Mouse (Mus musculus) lung, postnatal 0 days (tissue): ENCODE results near the gene Limd1. TPM values are rescaled to one million over a fixed set of nuclear protein-coding genes. Genes with fewer than 3 reads are reported as not detected.
A peak's percentile ranks its signal among the peaks of the same experiment; 100 is the strongest.

Experiments
- ATAC-seq: fragments of 200-750 bp; cut with Nextera tagmentation; 2 replicates; pipeline ENCODE4 v1.8.0; 2017; ENCODE audit warnings: moderate library complexity
- DNase-seq: peaks from one replicate; pipeline ENCODE4 v3.0.0-alpha.2; 2016; ENCODE audit warnings: low spot score
- H3K27ac ChIP-seq: fragments of 300-500 bp; sonication (generic); 2 replicates; pipeline ENCODE4 v1.5.1; 2014; ENCODE audit warnings: antibody characterized with exemption, mild to moderate bottlenecking, low read length, mixed read lengths
- H3K27me3 ChIP-seq: fragments of 300-500 bp; sonication (generic); replicated peaks from 2 replicates; pipeline ENCODE4 v1.6.1; 2014; ENCODE audit warnings: low read length, mixed read lengths; ENCODE audit not compliant: insufficient read depth
- H3K36me3 ChIP-seq: fragments of 300-500 bp; sonication (generic); 2 replicates; pipeline ENCODE4 v1.6.1; 2014; ENCODE audit warnings: low read length, mixed read lengths; ENCODE audit not compliant: insufficient read depth
- H3K4me1 ChIP-seq: fragments of 300-500 bp; sonication (generic); 2 replicates; pipeline ENCODE4 v1.6.1; 2014; ENCODE audit warnings: antibody characterized with exemption, low read depth, low read length, mixed read lengths; ENCODE audit not compliant: insufficient read depth
- H3K4me2 ChIP-seq: fragments of 300-500 bp; sonication (generic); replicated peaks from 2 replicates; pipeline ENCODE4 v1.6.1; 2014; ENCODE audit warnings: low read depth, mild to moderate bottlenecking, low read length, moderate library complexity, mixed read lengths
- H3K4me3 ChIP-seq: fragments of 300-500 bp; sonication (generic); 2 replicates; pipeline ENCODE4 v1.5.1; 2014; ENCODE audit warnings: low read depth, low read length
- H3K9ac ChIP-seq: fragments of 300-500 bp; sonication (generic); replicated peaks from 2 replicates; pipeline ENCODE4 v1.6.1; 2014; ENCODE audit warnings: low read depth, mild to moderate bottlenecking
- H3K9me3 ChIP-seq: fragments of 300-500 bp; sonication (generic); 2 replicates; pipeline ENCODE4 v1.6.1; 2016; ENCODE audit warnings: low read length, mixed read lengths
- CTCF ChIP-seq: IDR thresholded peaks from 2 replicates; pipeline ENCODE4 v1.5.1; 2016; ENCODE audit warnings: antibody characterized with exemption, mild to moderate bottlenecking
- EP300 ChIP-seq: IDR thresholded peaks from 2 replicates; pipeline ENCODE4 v1.6.1; 2016; ENCODE audit warnings: antibody characterized with exemption, mild to moderate bottlenecking, control low read depth
- WGBS: fragments of 180-500 bp; shearing (Covaris S2); extraction: QIAGEN DNeasy Blood & Tissue Kit; methylation state at CpG from one replicate; pipeline ENCODE4 v1.1.7; 2014; 5-methylcytosine and 5-hydroxymethylcytosine counted together
- polyA plus RNA-seq: library from polyadenylated mRNA; unstranded; fragments of >200 nt; fragmentation: Nextera tagmentation; extraction: Ambion mirVana; gene quantifications from 2 replicates; pipeline ENCODE4 v1.2.1, GENCODE M21; 2015

The Limd1 gene
- polyA plus RNA-seq, 1 experiment from 2014 or later: 56.3 TPM

DNA sequence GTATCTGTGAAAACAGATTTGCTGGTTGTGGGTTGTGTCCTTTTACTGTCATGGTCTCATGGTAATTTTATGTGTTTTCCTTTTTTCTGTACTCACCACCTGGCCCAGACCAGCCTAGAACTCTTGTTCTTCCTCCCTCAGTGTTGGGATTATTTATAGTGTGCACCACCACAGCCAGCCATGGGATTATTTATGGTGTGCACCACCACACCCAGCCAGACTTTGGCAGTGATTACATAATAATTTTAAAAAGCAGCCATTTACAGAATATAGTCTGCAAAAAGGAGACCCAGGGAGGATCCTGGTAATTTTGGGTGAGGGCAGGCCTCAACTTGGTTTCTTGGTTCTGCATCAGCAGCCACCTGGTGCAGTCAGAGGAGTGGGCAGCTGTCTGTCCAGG, 29.9 kb upstream of the Limd1 start:
- Histone ChIP-seq H3K4me3 (no peak overlapping the region), H3K27me3 (no peaks in the 10 kb centered on the region), H3K27ac (no peak overlapping the region), H3K4me1 (no peaks in the 10 kb centered on the region), H3K36me3 (0 out of 2 replicates have a peak, but pooled peaks cover 3% of the 10 kb centered on the region), H3K4me2 (no peak overlapping the region), H3K9ac (no peak overlapping the region), H3K9me3 (no peaks in the 10 kb centered on the region)
- no peak for DNase-seq
- no peak for TF ChIP-seq CTCF
- TF ChIP-seq EP300: no peak
- ATAC-seq: no peak

DNA sequence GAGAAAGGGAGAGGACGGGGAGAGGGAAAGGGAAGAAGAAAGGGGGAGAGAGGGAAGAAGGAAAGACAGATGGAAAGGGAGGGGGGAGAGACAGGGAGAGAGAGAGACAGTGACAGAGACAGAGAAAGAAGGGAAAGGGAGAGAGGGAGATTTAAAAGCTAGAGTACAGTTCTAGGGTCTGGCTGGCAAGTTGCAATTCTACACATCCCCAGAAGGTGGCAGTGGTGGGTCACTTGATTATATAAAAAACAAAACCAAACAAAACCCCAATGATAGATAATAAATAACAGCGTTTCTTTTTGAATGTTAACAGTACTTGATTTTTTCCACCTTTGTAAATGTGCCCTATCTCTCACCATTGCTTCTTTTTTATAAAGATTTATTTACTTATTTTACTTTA, 28.3 kb upstream of the Limd1 start:
- DNase-seq: peak; percentile 74
- Histone ChIP-seq H3K4me2 (no peak overlapping the region), H3K27me3 (no peaks in the 10 kb centered on the region), H3K36me3 (0 out of 2 replicates have a peak, but pooled peaks cover 3% of the 10 kb centered on the region), H3K4me3 (no peak overlapping the region), H3K4me1 (no peaks in the 10 kb centered on the region), H3K27ac (no peak overlapping the region), H3K9ac (no peak overlapping the region), H3K9me3 (no peaks in the 10 kb centered on the region)
- no peak for TF ChIP-seq EP300
- TF ChIP-seq CTCF: peak; percentile 82
- peak; percentile 31 for ATAC-seq
- WGBS: 25% methylated on average over 2 of the region's 2 CpGs

DNA sequence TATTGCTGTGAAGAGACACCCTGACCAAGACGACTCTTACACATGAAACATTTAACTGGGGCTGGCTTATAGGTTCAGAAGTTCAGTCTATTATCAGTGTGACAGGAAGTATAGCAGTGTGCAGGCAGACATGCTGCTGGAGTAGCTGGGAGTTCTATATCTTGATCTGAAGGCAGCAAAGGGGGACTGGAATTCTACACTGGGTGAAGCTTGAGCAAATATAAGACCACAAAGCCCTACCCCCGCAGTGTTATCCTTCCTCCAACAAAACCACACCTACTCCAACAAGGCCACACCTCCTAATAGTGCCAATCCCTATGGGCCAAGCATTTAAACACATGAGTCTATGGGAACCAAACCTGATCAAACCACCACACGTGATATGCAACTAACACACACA, 26.7 kb upstream of the Limd1 start:
- 45% methylated on average over 3 of the region's 3 CpGs for WGBS
- TF ChIP-seq CTCF (no peak), EP300 (no peak)
- Histone ChIP-seq H3K4me2 (no peak overlapping the region), H3K27me3 (no peaks in the 10 kb centered on the region), H3K4me3 (no peak overlapping the region), H3K9me3 (no peaks in the 10 kb centered on the region), H3K27ac (no peak overlapping the region), H3K36me3 (0 out of 2 replicates have a peak, but pooled peaks cover 3% of the 10 kb centered on the region), H3K4me1 (peaks cover 8% of the 10 kb centered on the region; the same call in 1 of the 2 replicates), H3K9ac (no peak overlapping the region)
- DNase-seq (no peak), ATAC-seq (no peak)

DNA sequence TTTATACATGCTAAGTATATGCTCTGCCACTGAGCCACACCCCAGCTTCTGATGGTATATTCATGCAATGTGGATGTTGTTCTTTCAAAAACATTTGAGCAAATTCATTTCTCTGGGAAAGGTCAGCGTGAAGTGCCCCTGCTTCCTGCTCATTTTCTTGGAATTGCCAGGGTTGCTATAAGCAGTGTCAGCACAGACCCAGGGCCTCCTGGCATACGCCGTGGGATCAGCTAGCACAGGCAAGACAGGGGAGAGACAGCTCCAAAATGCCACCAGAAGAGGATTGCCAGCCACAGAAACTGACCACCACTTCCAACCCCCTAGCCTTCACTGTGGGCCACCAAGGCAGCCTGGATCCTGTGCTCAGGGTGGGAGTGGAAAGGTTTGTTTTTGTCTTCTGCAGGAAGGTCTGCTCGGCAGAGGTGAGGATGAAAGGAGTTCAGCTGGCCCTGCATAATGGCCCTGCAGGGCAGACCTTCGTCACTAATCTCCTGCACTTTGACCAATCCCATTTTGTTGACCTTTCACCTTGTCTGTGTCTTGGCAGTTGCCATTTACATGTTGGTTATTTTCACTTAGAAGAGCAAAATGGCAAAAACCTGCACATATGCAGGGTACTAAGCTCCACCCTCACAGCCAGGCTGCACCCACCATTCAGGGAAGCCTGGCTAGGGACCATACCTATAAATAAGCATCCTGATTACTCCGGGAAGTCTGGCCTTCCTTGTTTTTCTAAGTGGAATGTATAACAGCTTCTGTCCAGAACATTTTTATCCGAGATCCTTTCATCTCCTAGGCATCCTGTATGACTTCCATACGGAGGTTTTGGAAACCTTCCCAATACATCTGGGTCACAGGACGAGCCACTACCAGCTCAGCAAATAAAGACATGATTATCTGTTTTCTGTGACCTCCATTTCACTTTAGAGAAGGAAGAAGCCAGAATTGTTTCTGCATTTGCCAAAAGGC, 21.6 kb upstream of the Limd1 start:
- no peak overlapping the region for H3K4me3 ChIP-seq
- DNase-seq: peak; percentile 81
- H3K4me1 ChIP-seq: peaks cover 8% of the 10 kb centered on the region; the same call in 1 of the 2 replicates
- no peaks in the 10 kb centered on the region for H3K27me3 ChIP-seq
- H3K9ac ChIP-seq: no peak overlapping the region
- 0 out of 2 replicates have a peak, but pooled peaks cover 3% of the 10 kb centered on the region for H3K36me3 ChIP-seq
- no peak overlapping the region for H3K4me2 ChIP-seq
- 40% methylated on average over 9 of the region's 9 CpGs for WGBS
- peak; percentile 60 for ATAC-seq
- TF ChIP-seq CTCF: no peak
- peak; percentile 66 for TF ChIP-seq EP300
- no peaks in the 10 kb centered on the region for H3K9me3 ChIP-seq
- H3K27ac ChIP-seq: peak overlapping the region; percentile 71

DNA sequence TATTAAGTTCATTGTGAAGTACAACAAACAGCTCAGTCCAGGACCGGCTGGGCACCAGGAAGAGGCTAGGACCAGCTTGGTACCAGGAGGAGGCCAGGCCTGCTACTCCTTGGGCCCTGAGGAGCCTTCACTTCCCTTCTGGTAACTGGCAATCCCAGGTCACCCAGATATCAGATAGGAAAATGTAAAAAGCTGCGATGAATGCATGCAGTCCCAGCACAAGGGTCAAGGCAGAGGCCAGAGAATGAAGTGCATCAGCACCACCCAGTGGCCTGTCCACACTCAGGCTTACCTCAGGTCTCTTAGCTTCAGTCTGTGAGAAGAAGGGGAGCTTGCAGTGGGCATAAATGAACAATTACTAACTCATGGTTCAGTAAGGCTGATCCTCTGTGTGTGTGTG, 20.9 kb upstream of the Limd1 start:
- no peaks in the 10 kb centered on the region for H3K9me3 ChIP-seq
- no peak overlapping the region for H3K4me3 ChIP-seq
- 0 out of 2 replicates have a peak, but pooled peaks cover 3% of the 10 kb centered on the region for H3K36me3 ChIP-seq
- 44% methylated on average over 2 of the region's 2 CpGs for WGBS
- peak; percentile 66 for DNase-seq
- H3K4me1 ChIP-seq: peaks cover 8% of the 10 kb centered on the region; the same call in 1 of the 2 replicates
- H3K9ac ChIP-seq: no peak overlapping the region
- H3K27ac ChIP-seq: peak overlapping the region; percentile 71
- no peak overlapping the region for H3K4me2 ChIP-seq
- ATAC-seq: no peak
- H3K27me3 ChIP-seq: no peaks in the 10 kb centered on the region
- peak; percentile 73 for TF ChIP-seq CTCF
- no peak for TF ChIP-seq EP300

DNA sequence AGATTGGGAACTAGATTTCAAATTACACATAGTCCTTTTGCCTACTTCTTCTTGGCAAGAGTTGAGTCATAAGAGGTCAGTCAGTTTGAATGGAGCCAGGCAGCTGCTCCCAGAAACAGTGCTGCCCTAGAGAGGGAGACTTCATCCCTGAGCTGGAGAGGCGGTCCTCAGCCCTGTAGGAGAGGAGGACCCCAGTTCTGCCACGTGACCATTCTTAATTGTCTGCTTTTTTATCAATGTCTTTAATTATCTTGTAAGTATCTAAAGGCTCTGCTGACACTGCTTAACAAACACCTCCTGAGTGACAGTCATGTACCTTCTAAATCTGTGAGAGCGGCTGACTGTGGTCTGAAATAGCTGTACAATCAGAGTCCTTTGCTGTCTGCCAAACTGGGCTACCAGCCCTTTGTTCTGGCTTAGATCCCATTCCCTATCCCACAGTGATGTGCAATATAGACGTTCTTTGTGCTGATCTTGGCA, 11.3 kb upstream of the Limd1 start:
- Histone ChIP-seq H3K27me3 (no peaks in the 10 kb centered on the region), H3K9me3 (no peaks in the 10 kb centered on the region), H3K9ac (no peak overlapping the region), H3K4me3 (no peak overlapping the region), H3K36me3 (no peaks in the 10 kb centered on the region), H3K27ac (no peak overlapping the region), H3K4me2 (no peak overlapping the region), H3K4me1 (no peaks in the 10 kb centered on the region)
- WGBS: 59% methylated on average over 4 of the region's 4 CpGs
- ATAC-seq (peak; percentile 38; the same call in 1 of the 2 replicates), DNase-seq (no peak)
- TF ChIP-seq CTCF (no peak), EP300 (no peak)
